Mouse (Mus musculus): ENCODE results near the gene Fam98b. TPM values are rescaled to one million over a fixed set of nuclear protein-coding genes. Genes with fewer than 3 reads are reported as not detected.

The Fam98b gene
- 7.9 and 8.9 TPM in 2 replicates for polyA plus RNA-seq (2015; fragmentation: Nextera tagmentation; extraction: Ambion mirVana)

DNA sequence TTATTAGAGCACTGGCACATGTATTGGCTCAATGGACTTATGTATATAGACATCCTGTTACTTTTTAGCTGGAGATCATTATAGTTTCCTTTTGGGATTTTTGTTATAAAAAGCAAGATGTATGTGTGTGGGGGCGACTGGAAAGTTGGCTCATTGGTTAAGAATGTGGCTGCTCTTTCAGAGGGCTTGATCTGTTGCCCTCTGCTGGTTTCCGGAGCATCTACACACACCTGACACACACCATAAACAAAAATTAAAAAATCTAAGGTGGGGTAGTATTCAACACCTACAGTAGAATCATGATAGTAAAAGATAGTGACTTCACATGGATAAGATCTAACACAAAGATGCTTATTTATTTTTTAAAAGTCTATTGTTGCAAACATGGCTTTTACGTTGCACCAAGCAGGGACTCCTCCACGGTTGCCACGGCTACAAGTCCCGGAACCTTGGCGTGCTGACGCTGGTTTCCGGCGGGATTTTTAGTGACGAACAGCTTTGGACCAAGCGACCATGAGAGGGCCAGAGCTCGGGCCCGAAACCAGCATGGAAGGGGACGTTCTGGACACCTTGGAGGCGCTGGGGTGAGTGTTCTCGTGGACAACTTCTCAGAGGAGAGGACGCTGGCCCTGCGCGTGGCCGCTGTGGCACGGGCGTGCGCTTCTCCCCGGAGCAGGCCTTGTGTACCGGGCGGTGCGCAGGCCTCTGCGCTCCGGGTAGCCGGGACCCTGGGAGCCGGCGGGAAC lies at the start of gene Fam98b:
Gene Fam98b, plus strand, starts transcription at position 485 of the 746 bp plus-strand sequence.
- peaks cover 19% of the 10 kb centered on the region for H3K4me1 ChIP-seq
- peak within 1 kb of the TSS; percentile 90 for H3K4me3 ChIP-seq
- H3K36me3 ChIP-seq = no peaks in the 10 kb centered on the region
- H3K4me2 ChIP-seq = peak within 1 kb of the TSS; percentile 79
- peak within 1 kb of the TSS; percentile 82 for H3K27ac ChIP-seq (replicated peaks)
- ATAC-seq (ENCODE audit: extremely low read depth, insufficient number of reproducible peaks, low FRiP score, low TSS enrichment) = peak; percentile 66; the same call in 1 of the 2 replicates
- H3K9me3 ChIP-seq = no peaks in the 10 kb centered on the region
- H3K9ac ChIP-seq = peak within 1 kb of the TSS; percentile 97
- WGBS = under 1% methylated on average over 32 of the region's 33 CpGs
- peaks cover 15% of the 10 kb centered on the region; the same call in 1 of the 2 replicates for H3K27me3 ChIP-seq (replicated peaks)

DNA sequence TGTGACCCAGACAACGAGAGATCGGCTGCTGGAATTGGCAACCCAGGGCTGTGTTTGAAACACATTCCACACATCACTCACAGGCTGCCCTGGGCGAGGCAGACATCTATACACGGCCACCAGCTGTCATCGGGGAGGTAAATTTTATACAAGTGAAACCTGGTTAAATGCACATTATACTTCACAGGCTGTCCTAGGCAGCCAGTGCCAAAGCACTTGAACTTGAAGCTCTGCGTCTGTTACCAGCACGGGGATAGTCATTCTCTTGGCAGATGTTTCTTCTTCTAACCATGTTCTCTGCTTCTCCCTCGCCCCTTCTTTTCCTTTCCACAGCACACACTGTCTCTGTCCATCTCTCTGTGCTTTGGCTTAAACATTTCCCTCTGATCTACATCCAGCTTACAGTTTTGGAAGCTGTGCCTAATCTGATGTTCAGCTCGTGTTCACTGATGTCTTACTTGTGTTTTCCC lies 48.6 kb upstream of the Fam98b start:
- no peak for ATAC-seq (ENCODE audit: extremely low read depth, insufficient number of reproducible peaks, low FRiP score, low TSS enrichment)
- Histone ChIP-seq H3K27ac (replicated peaks) (0 out of 2 replicates have a peak overlapping the region, but pooled peaks have one; percentile 8), H3K4me2 (peak overlapping the region; percentile 34), H3K27me3 (replicated peaks) (no peaks in the 10 kb centered on the region), H3K9ac (no peak overlapping the region), H3K9me3 (no peaks in the 10 kb centered on the region), H3K4me3 (no peak overlapping the region), H3K36me3 (no peaks in the 10 kb centered on the region), H3K4me1 (peaks cover 20% of the 10 kb centered on the region)
- 33% methylated on average over 9 of the region's 9 CpGs for WGBS

DNA sequence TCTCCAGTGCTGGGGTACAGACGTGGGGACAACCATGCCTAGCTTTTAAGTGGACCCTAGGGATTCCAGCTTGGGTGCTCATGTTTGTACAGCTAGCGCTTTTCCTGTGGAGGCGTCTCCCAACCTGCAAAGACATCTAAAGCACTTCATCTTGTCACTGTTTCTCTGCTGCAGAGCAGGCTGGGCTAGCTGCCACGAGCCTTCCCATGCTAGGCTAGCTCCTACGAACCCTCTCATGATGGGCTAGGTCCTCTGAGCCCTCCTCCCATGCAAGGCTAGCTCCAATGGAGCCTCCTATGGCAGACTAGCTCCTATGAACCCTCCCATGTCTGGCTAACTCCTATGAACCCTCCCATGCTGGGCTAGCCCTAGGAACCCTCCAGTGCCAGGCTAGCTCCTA lies 46.2 kb upstream of the Fam98b start:
- Histone ChIP-seq H3K36me3 (no peaks in the 10 kb centered on the region), H3K4me1 (peaks cover 20% of the 10 kb centered on the region), H3K27ac (replicated peaks) (no peak overlapping the region), H3K9ac (no peak overlapping the region), H3K4me2 (no peak overlapping the region), H3K9me3 (peaks cover 5% of the 10 kb centered on the region; the same call in 1 of the 2 replicates), H3K4me3 (no peak overlapping the region), H3K27me3 (replicated peaks) (no peaks in the 10 kb centered on the region)
- 58% methylated on average over 5 of the region's 5 CpGs for WGBS
- no peak for ATAC-seq (ENCODE audit: extremely low read depth, insufficient number of reproducible peaks, low FRiP score, low TSS enrichment)

DNA sequence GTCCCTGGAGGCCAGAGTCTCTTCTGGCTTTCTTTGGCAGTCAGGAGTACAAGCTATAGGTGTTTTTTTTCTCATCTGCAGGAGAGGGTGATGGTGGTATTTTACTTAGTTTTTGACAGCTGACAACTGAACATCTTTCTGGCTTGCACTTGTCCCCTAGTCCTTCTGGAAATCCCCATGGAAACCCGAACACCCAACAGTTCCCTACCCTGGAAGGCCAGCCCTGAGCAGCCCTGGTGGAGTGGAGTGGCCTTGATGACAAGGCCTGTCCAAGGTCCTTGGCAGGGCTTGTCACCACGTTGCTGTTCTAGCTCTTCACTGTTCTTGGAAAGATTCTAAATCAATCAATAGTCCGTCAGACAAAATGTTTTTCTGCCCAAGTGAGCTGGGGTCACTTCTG lies 45.0 kb upstream of the Fam98b start:
- 37% methylated on average over 3 of the region's 3 CpGs for WGBS
- H3K27ac ChIP-seq (replicated peaks) = no peak overlapping the region
- peaks cover 5% of the 10 kb centered on the region; the same call in 1 of the 2 replicates for H3K9me3 ChIP-seq
- no peaks in the 10 kb centered on the region for H3K36me3 ChIP-seq
- ATAC-seq (ENCODE audit: extremely low read depth, insufficient number of reproducible peaks, low FRiP score, low TSS enrichment) = no peak
- peaks cover 22% of the 10 kb centered on the region for H3K4me1 ChIP-seq
- no peak overlapping the region for H3K9ac ChIP-seq
- no peak overlapping the region for H3K4me3 ChIP-seq
- H3K4me2 ChIP-seq = no peak overlapping the region
- H3K27me3 ChIP-seq (replicated peaks) = no peaks in the 10 kb centered on the region

DNA sequence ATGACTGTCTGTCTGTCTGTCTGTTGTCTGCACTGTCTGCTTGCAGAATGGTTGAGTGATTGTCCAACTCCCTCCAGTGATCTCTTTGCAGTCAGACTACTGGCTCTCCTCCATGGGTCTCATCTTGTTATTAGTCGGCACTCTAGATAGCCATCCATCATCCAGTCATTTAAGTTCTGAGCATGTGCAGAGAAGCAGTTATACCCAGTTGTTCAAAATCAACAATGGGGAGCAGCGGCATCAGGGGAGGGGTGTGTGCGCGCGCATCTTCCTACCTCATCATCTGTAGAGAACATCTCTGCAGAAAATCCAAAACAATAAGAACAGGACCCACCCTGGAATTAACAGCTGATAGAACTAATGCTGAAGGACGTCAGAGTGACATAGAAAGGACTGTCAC lies 44.5 kb upstream of the Fam98b start:
- H3K4me1 ChIP-seq = peaks cover 26% of the 10 kb centered on the region
- H3K4me3 ChIP-seq = no peak overlapping the region
- H3K4me2 ChIP-seq = no peak overlapping the region
- no peak for ATAC-seq (ENCODE audit: extremely low read depth, insufficient number of reproducible peaks, low FRiP score, low TSS enrichment)
- H3K27ac ChIP-seq (replicated peaks) = no peak overlapping the region
- WGBS = 68% methylated on average over 6 of the region's 6 CpGs
- H3K9ac ChIP-seq = no peak overlapping the region
- H3K36me3 ChIP-seq = no peaks in the 10 kb centered on the region
- H3K9me3 ChIP-seq = peaks cover 5% of the 10 kb centered on the region; the same call in 1 of the 2 replicates
- no peaks in the 10 kb centered on the region for H3K27me3 ChIP-seq (replicated peaks)

DNA sequence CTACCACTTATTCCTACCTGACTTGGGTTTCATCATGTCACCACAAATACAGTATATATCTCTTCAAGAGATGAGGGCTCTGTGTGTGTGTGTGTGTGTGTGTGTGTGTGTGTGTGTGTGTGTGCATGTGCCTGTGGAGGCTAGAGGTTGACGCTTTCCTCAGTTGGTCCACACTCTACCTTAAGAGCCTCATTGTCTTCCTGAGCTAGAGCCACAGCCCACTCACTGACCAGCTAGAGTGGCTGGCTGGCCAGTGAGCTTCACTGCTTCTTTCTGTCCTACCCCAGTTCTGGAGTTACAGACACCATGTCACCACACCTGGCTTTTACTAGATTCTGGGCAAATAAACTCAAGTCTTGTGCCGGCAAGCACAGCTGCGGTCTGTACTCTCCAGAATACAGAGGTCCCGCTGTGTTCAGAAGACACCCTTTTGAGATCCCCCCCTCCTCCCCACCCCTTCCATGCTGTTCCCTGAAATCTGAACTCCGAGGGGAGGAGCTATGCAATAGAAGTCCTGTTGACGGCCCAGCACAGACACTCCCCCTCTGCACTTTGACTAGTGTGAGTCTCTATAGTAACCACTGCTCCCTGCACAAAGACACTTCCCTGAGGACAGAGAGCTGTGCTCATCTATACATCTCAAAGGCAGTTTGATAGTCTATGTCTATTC lies 39.0 kb upstream of the Fam98b start:
- Histone ChIP-seq H3K9me3 (peaks cover 5% of the 10 kb centered on the region; the same call in 1 of the 2 replicates), H3K4me2 (peak overlapping the region; percentile 67), H3K4me3 (peak overlapping the region; percentile 32), H3K27ac (replicated peaks) (no peak overlapping the region), H3K4me1 (peaks cover 17% of the 10 kb centered on the region), H3K36me3 (no peaks in the 10 kb centered on the region), H3K9ac (0 out of 2 replicates have a peak overlapping the region, but pooled peaks have one; percentile 47), H3K27me3 (replicated peaks) (no peaks in the 10 kb centered on the region)
- ATAC-seq (ENCODE audit: extremely low read depth, insufficient number of reproducible peaks, low FRiP score, low TSS enrichment) = peak; percentile 61; the same call in 1 of the 2 replicates
- 3% methylated on average over 6 of the region's 6 CpGs for WGBS

DNA sequence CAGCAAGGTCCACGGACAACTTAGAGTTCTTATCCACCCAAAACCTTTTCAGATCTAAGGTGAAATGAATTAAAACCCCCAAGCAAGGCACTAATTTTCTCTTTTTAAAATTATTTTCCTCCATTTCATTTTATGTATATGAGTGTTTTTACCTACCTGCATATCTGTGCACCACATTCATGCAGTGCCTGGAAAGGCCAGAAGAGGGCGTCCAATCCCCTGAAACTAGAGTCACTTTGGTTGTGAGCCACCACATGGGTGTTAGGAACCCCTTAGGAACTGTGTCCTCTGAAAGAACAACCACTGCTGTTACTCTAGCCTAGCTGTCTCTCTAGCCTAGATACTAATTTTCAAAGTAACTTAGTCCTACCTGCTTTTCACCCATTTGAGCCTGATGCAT lies 33.4 kb upstream of the Fam98b start:
- Histone ChIP-seq H3K27me3 (replicated peaks) (no peaks in the 10 kb centered on the region), H3K9me3 (no peaks in the 10 kb centered on the region), H3K9ac (no peak overlapping the region), H3K4me2 (no peak overlapping the region), H3K4me3 (no peak overlapping the region), H3K36me3 (no peaks in the 10 kb centered on the region), H3K27ac (replicated peaks) (no peak overlapping the region), H3K4me1 (no peaks in the 10 kb centered on the region)
- ATAC-seq (ENCODE audit: extremely low read depth, insufficient number of reproducible peaks, low FRiP score, low TSS enrichment) = no peak
- 51% methylated on average over 2 of the region's 2 CpGs for WGBS

DNA sequence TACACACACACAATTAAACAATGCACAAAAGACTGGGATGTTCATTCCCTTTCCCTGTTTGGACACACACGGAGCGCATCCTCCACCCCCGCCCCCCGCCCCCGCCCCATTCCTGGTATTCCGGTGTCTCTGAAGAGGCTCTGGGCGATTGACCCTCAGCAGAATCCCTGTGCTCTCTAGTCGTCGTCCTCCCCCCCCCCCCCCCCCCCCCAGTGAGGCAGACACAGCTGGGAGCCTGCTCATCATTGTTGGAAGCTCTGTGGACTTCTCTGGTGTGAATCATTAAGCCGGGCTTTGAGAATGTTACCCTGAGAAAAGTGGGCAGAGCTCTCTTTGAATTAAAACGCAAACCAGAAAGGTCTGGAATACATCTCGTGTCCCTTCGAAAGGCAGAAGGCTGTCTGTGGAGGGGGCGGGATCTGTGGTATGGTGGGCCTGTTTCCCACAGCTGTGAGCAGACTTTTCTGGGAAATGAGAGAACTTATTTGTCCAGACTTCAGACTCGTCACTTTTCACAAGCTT lies 31.8 kb upstream of the Fam98b start:
- H3K9ac ChIP-seq = no peak overlapping the region
- H3K9me3 ChIP-seq = no peaks in the 10 kb centered on the region
- WGBS = 18% methylated on average over 13 of the region's 15 CpGs
- no peak overlapping the region; the same call in 1 of the 2 replicates for H3K4me3 ChIP-seq
- no peak for ATAC-seq (ENCODE audit: extremely low read depth, insufficient number of reproducible peaks, low FRiP score, low TSS enrichment)
- H3K4me2 ChIP-seq = peak overlapping the region; percentile 43
- H3K36me3 ChIP-seq = no peaks in the 10 kb centered on the region
- H3K4me1 ChIP-seq = no peaks in the 10 kb centered on the region
- no peak overlapping the region for H3K27ac ChIP-seq (replicated peaks)
- H3K27me3 ChIP-seq (replicated peaks) = no peaks in the 10 kb centered on the region

DNA sequence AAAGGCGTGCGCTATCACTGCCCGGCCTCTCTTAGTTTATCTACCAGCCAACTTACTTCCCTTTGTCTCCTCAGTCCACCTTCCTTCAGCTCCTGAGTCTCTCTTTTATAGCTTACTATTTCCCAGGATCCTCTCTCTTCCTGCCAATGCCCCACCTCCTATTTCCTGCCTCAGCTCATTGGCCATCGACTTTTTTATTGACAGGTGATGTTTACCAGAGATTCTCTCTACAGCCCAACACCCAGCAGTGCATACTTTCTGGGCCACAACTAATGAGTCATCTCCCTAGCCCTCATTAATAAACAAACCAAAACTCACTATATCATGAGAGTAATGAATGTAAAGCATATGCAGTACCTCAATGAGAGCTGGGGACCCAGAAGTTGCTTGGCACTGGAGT lies 30.0 kb upstream of the Fam98b start:
- no peaks in the 10 kb centered on the region for H3K9me3 ChIP-seq
- H3K9ac ChIP-seq = no peak overlapping the region
- no peaks in the 10 kb centered on the region for H3K36me3 ChIP-seq
- no peak overlapping the region for H3K27ac ChIP-seq (replicated peaks)
- 79% methylated on average over 4 of the region's 4 CpGs for WGBS
- H3K4me2 ChIP-seq = no peak overlapping the region
- H3K4me3 ChIP-seq = no peak overlapping the region
- no peaks in the 10 kb centered on the region for H3K27me3 ChIP-seq (replicated peaks)
- no peaks in the 10 kb centered on the region for H3K4me1 ChIP-seq
- no peak for ATAC-seq (ENCODE audit: extremely low read depth, insufficient number of reproducible peaks, low FRiP score, low TSS enrichment)

DNA sequence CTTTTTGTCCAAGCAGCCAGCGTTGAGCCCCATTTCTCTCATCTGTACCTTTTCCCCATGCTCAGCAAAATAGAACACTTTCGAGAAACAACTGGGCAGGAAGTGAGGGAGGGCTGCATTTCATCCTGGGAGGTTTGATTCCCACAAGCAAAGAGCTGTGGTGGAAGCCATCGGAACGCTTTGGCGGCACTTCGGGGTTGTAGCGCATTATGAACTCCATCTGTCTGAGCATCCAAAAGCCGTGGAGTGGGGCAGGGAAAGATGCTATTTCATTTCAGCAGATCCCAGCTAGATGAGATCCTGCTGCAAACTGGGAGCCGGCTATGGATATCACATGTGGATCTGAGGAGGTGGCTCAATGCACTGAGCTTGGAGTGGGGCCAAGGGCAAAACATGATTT lies 26.9 kb upstream of the Fam98b start:
- ATAC-seq (ENCODE audit: extremely low read depth, insufficient number of reproducible peaks, low FRiP score, low TSS enrichment) = no peak
- no peak overlapping the region for H3K27ac ChIP-seq (replicated peaks)
- no peaks in the 10 kb centered on the region for H3K27me3 ChIP-seq (replicated peaks)
- H3K4me3 ChIP-seq = no peak overlapping the region
- 74% methylated on average over 9 of the region's 9 CpGs for WGBS
- H3K36me3 ChIP-seq = no peaks in the 10 kb centered on the region
- no peak overlapping the region for H3K9ac ChIP-seq
- H3K4me2 ChIP-seq = no peak overlapping the region
- no peaks in the 10 kb centered on the region for H3K4me1 ChIP-seq
- H3K9me3 ChIP-seq = no peaks in the 10 kb centered on the region

DNA sequence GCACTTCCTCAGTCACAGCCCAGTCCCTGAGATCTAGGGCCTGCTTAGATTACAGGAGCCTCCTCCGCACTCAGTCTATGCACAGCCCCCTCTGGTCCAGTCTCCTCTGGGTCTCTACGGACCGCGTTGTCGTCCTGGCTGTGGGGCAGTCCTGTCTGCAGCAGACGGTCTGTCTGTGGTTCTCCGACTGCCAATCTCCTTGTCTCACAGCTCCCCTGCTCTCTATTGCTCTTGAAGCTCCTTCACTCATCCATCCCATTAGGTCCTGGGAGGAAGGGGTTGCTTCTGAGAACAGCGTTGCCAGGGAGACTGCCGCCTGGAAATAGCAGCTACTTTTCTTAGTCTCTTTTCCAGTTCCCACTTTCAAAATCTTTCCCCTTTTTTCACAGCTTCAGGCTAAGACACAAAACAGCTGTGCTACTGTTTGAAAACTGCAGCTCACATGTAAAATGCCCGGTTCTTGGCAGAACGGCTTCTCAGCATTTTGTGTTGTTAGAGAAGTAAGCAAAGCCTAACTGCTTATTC lies 20.9 kb upstream of the Fam98b start:
- no peak for ATAC-seq (ENCODE audit: extremely low read depth, insufficient number of reproducible peaks, low FRiP score, low TSS enrichment)
- Histone ChIP-seq H3K4me1 (no peaks in the 10 kb centered on the region), H3K4me2 (no peak overlapping the region), H3K27ac (replicated peaks) (no peak overlapping the region), H3K4me3 (no peak overlapping the region), H3K9ac (no peak overlapping the region), H3K9me3 (no peaks in the 10 kb centered on the region), H3K27me3 (replicated peaks) (peaks cover 13% of the 10 kb centered on the region), H3K36me3 (no peaks in the 10 kb centered on the region)
- 42% methylated on average over 11 of the region's 11 CpGs for WGBS
